Mouse (Mus musculus): Measurements from ENCODE around the gene Olfr745.

Olfr745 gene

GRCm38 (mm10) chr14:50639088-50639487 is at the start of gene Olfr745:
Olfr745 (plus strand) TSS chr14:50639388.
- DNase-seq (ENCODE audit: low read depth), result no peak

GRCm38 (mm10) chr14:50614579-50614978 is 24.6 kb upstream of the Olfr745 start, which contains the start of gene Olfr744:
Olfr744 (plus strand) TSS chr14:50614879.
- no peak for DNase-seq (ENCODE audit: low read depth)

DNA sequence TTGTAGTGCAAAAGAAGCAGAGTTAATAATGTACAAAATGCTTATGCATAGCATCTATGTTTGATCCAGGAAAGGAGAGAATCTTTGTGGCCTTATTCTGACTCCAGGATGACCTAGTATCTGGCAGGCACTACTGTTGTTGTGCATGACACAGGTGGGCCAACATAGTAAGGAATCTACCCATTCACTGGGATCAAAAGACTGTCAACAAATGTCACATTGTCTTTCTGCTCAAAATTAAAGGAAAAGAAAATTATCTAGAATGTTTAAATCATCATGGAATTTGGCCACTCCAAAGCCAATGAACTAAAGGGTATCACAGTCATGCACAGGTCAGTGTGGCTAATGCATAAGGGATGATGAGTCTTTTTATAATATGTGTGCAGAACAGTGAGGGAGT is 7.6 kb downstream of the Olfr745 start, which contains the start of gene Olfr746:
Gene Olfr746, plus strand, starts transcription at position 301 of the 400 bp plus-strand sequence.
- no peak for DNase-seq (ENCODE audit: low read depth)

DNA sequence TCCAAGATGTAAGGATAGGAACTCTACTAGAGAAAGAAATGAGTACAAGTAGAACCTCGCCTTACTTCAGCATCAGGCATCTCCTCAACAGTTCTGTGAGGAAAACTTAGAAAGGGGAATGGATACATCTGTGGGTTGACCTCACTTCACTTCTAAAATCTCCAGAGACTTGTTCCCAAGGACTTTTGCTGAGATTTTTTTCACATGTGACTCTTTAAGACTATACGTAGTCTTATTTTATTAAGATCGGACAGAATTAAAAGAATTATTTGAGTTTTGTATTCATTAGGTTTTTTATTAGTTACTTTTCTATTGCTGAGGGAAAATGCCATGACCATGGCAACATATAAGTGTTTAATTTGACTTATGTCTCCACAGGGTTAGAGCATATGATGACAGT is 53.9 kb downstream of the Olfr745 start, which contains the start of gene Olfr747:
Gene Olfr747, minus strand, starts transcription at position 101 of the 400 bp plus-strand sequence.
- no peak for DNase-seq (ENCODE audit: low read depth)
